Mouse (Mus musculus): ENCODE data around the gene Oprm1. TPM values are rescaled to one million over a fixed set of nuclear protein-coding genes. Genes with fewer than 3 reads are reported as not detected.

Gene Oprm1
- polyA plus RNA-seq, 1 experiment from 2014 or later = 2.7 TPM

GRCm38 (mm10) chr10:6916545-6917257 is 158.4 kb downstream of the Oprm1 start:
- peak; percentile 88 for ATAC-seq
- Histone ChIP-seq H3K4me3 (ENCODE audit: low read depth, low read length) (no peak overlapping the region), H3K27ac (ENCODE audit: low read length) (peak overlapping the region; percentile 76), H3K27me3 (ENCODE audit: control insufficient read depth, insufficient read depth, low read depth, low read length) (no peaks in the 10 kb centered on the region), H3K4me1 (ENCODE audit: control insufficient read depth, insufficient read depth, low read length) (peaks cover 15% of the 10 kb centered on the region), H3K9me3 (replicated peaks; ENCODE audit: control insufficient read depth, low read length, poor library complexity, severe bottlenecking) (no peaks in the 10 kb centered on the region), H3K9ac (ENCODE audit: low read depth, low read length) (0 out of 2 replicates have a peak overlapping the region, but pooled peaks have one; percentile 10), H3K4me2 (ENCODE audit: low read length) (peak overlapping the region; percentile 39), H3K36me3 (ENCODE audit: control insufficient read depth, insufficient read depth, low read length) (no peaks in the 10 kb centered on the region)
- 4% methylated on average over 6 of the region's 6 CpGs for WGBS

DNA sequence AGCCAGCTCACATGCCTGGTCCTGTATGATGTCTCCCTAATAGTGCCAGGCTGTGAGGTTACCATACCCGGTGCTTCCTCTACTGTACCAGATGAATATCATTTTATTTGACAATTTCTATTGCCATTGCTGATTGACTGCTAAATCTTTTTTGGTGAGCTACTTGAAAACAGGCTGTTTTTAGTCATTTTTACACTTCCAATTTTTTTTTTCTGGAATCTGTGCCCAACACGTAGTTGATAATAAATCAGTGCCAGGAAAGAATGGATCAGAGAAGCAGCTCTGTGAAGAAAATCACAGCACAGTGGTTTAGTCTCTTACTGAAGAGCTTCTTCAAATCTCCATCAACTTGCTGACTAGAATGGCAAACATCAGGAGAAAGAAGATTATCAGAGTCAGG is 168.4 kb downstream of the Oprm1 start:
- ATAC-seq = no peak
- H3K4me1 ChIP-seq (ENCODE audit: control insufficient read depth, insufficient read depth, low read length) = no peaks in the 10 kb centered on the region
- no peak overlapping the region for H3K4me3 ChIP-seq (ENCODE audit: low read depth, low read length)
- no peak overlapping the region for H3K9ac ChIP-seq (ENCODE audit: low read depth, low read length)
- H3K36me3 ChIP-seq (ENCODE audit: control insufficient read depth, insufficient read depth, low read length) = no peaks in the 10 kb centered on the region
- H3K9me3 ChIP-seq (replicated peaks; ENCODE audit: control insufficient read depth, low read length, poor library complexity, severe bottlenecking) = no peaks in the 10 kb centered on the region
- H3K27ac ChIP-seq (ENCODE audit: low read length) = no peak overlapping the region
- no peak overlapping the region for H3K4me2 ChIP-seq (ENCODE audit: low read length)
- no peaks in the 10 kb centered on the region for H3K27me3 ChIP-seq (ENCODE audit: control insufficient read depth, insufficient read depth, low read depth, low read length)
- 81% methylated on average over 2 of the region's 2 CpGs for WGBS

- Histone ChIP-seq H3K36me3 (ENCODE audit: control insufficient read depth, insufficient read depth, low read length) (no peaks in the 10 kb centered on the region), H3K9me3 (replicated peaks; ENCODE audit: control insufficient read depth, low read length, poor library complexity, severe bottlenecking) (no peaks in the 10 kb centered on the region), H3K4me1 (ENCODE audit: control insufficient read depth, insufficient read depth, low read length) (no peaks in the 10 kb centered on the region), H3K4me2 (ENCODE audit: low read length) (no peak overlapping the region), H3K27me3 (ENCODE audit: control insufficient read depth, insufficient read depth, low read depth, low read length) (no peaks in the 10 kb centered on the region), H3K4me3 (ENCODE audit: low read depth, low read length) (no peak overlapping the region), H3K9ac (ENCODE audit: low read depth, low read length) (no peak overlapping the region), H3K27ac (ENCODE audit: low read length) (no peak overlapping the region)
- no peak for ATAC-seq
- WGBS = 84% methylated on average over 4 of the region's 4 CpGs
These were observed 169.4 kb downstream of the Oprm1 start for GRCm38 (mm10) chr10:6927600-6928223.

GRCm38 (mm10) chr10:6928905-6929304 is 170.6 kb downstream of the Oprm1 start:
- no peak overlapping the region for H3K9ac ChIP-seq (ENCODE audit: low read depth, low read length)
- ATAC-seq = no peak
- no peak overlapping the region for H3K4me3 ChIP-seq (ENCODE audit: low read depth, low read length)
- no peaks in the 10 kb centered on the region for H3K36me3 ChIP-seq (ENCODE audit: control insufficient read depth, insufficient read depth, low read length)
- H3K9me3 ChIP-seq (replicated peaks; ENCODE audit: control insufficient read depth, low read length, poor library complexity, severe bottlenecking) = no peaks in the 10 kb centered on the region
- H3K4me2 ChIP-seq (ENCODE audit: low read length) = no peak overlapping the region
- no peak overlapping the region for H3K27ac ChIP-seq (ENCODE audit: low read length)
- H3K4me1 ChIP-seq (ENCODE audit: control insufficient read depth, insufficient read depth, low read length) = no peaks in the 10 kb centered on the region
- WGBS = 52% methylated on average over 1 of the region's 1 CpGs
- no peaks in the 10 kb centered on the region for H3K27me3 ChIP-seq (ENCODE audit: control insufficient read depth, insufficient read depth, low read depth, low read length)

- ATAC-seq = no peak
- Histone ChIP-seq H3K4me2 (ENCODE audit: low read length) (no peak overlapping the region), H3K27ac (ENCODE audit: low read length) (no peak overlapping the region), H3K27me3 (ENCODE audit: control insufficient read depth, insufficient read depth, low read depth, low read length) (no peaks in the 10 kb centered on the region), H3K4me1 (ENCODE audit: control insufficient read depth, insufficient read depth, low read length) (no peaks in the 10 kb centered on the region), H3K9me3 (replicated peaks; ENCODE audit: control insufficient read depth, low read length, poor library complexity, severe bottlenecking) (no peaks in the 10 kb centered on the region), H3K4me3 (ENCODE audit: low read depth, low read length) (no peak overlapping the region), H3K36me3 (ENCODE audit: control insufficient read depth, insufficient read depth, low read length) (no peaks in the 10 kb centered on the region), H3K9ac (ENCODE audit: low read depth, low read length) (no peak overlapping the region)
- WGBS = 89% methylated on average over 1 of the region's 1 CpGs
These were observed 172.1 kb downstream of the Oprm1 start for GRCm38 (mm10) chr10:6930398-6930797.

DNA sequence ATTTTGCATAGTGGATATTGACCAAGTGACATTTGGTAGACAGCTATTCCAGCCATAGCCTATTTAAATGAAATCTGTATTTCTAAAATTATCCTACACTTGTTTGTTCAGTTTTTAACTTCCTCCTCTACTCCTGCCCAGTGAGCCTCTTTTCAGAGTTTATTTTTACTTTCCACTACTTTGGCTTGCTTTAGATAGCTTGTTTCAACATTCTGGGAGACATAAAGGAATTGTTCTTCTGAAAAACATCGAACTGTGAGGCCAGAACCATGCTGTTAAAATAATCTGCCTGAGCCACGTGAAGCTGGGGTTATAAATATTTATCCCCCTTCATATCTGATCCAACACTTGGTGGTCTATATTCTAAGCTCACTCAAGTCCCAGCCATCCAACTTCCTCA is 172.6 kb downstream of the Oprm1 start:
- H3K4me3 ChIP-seq (ENCODE audit: low read depth, low read length) = no peak overlapping the region
- H3K36me3 ChIP-seq (ENCODE audit: control insufficient read depth, insufficient read depth, low read length) = no peaks in the 10 kb centered on the region
- no peaks in the 10 kb centered on the region for H3K27me3 ChIP-seq (ENCODE audit: control insufficient read depth, insufficient read depth, low read depth, low read length)
- H3K9ac ChIP-seq (ENCODE audit: low read depth, low read length) = no peak overlapping the region
- no peak for ATAC-seq
- H3K9me3 ChIP-seq (replicated peaks; ENCODE audit: control insufficient read depth, low read length, poor library complexity, severe bottlenecking) = no peaks in the 10 kb centered on the region
- 49% methylated on average over 2 of the region's 2 CpGs for WGBS
- no peak overlapping the region for H3K27ac ChIP-seq (ENCODE audit: low read length)
- H3K4me1 ChIP-seq (ENCODE audit: control insufficient read depth, insufficient read depth, low read length) = no peaks in the 10 kb centered on the region
- H3K4me2 ChIP-seq (ENCODE audit: low read length) = no peak overlapping the region

DNA sequence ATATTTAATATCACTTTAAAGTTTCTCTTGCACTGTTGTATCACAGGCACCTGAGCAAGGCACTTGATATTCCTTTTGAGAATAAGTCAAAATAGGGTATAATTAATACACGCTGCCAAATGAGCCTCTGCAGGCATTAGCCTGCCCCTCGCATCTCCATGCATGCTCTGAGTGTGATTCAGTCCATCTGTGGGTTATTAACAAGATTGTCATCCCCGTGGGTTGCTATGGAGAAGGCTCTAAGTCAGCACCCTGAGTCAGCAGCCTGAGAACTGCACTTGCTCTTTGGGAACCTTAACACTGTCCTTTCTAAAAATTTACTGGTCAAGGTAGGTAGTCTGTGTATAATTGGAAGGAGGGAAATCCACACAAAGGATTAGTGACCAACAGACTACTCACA is 176.5 kb downstream of the Oprm1 start:
- ATAC-seq = no peak; the same call in 1 of the 2 replicates
- H3K36me3 ChIP-seq (ENCODE audit: control insufficient read depth, insufficient read depth, low read length) = no peaks in the 10 kb centered on the region
- H3K9ac ChIP-seq (ENCODE audit: low read depth, low read length) = no peak overlapping the region
- H3K4me1 ChIP-seq (ENCODE audit: control insufficient read depth, insufficient read depth, low read length) = no peaks in the 10 kb centered on the region
- H3K27ac ChIP-seq (ENCODE audit: low read length) = no peak overlapping the region
- no peak overlapping the region for H3K4me3 ChIP-seq (ENCODE audit: low read depth, low read length)
- H3K9me3 ChIP-seq (replicated peaks; ENCODE audit: control insufficient read depth, low read length, poor library complexity, severe bottlenecking) = no peaks in the 10 kb centered on the region
- no peak overlapping the region for H3K4me2 ChIP-seq (ENCODE audit: low read length)
- H3K27me3 ChIP-seq (ENCODE audit: control insufficient read depth, insufficient read depth, low read depth, low read length) = no peaks in the 10 kb centered on the region
- WGBS = 67% methylated on average over 3 of the region's 3 CpGs

DNA sequence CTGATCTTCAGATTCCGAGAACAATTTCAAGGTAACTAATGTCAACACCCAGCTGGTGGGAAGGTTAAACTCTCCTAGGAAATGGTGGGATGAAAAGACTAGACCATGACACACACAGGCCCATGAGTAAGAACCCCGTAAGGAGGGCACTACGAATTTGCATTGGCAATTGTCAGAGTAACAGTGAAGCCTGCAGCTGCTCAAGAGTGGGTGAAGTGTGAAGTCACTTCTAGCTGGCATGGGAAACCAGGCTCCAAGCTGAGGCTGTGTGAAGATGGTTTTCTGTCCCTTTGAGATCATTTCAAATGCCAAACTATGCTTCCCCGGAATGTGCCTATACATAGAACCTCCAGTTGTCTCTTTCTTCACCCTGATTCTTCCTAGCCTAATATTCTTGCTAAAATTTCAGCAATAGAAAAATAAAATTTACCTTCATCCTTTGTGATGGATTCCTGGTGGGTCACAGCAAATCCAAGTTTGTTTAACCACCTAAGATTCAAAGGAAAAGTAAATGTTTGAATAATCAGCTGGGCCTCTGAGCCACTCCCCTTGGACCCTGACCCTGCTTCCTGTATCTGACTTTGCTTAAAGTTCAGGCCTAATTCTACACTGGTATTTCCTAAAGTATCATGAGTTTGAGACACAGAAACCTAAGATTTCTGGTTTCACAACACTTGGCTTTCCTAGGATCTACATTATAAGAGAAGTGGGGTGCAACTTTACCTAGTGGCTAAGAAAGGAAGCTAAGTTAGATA is 178.5 kb downstream of the Oprm1 start:
- Histone ChIP-seq H3K27ac (ENCODE audit: low read length) (no peak overlapping the region), H3K4me3 (ENCODE audit: low read depth, low read length) (no peak overlapping the region), H3K36me3 (ENCODE audit: control insufficient read depth, insufficient read depth, low read length) (no peaks in the 10 kb centered on the region), H3K9ac (ENCODE audit: low read depth, low read length) (no peak overlapping the region), H3K27me3 (ENCODE audit: control insufficient read depth, insufficient read depth, low read depth, low read length) (no peaks in the 10 kb centered on the region), H3K4me2 (ENCODE audit: low read length) (no peak overlapping the region), H3K9me3 (replicated peaks; ENCODE audit: control insufficient read depth, low read length, poor library complexity, severe bottlenecking) (no peaks in the 10 kb centered on the region), H3K4me1 (ENCODE audit: control insufficient read depth, insufficient read depth, low read length) (no peaks in the 10 kb centered on the region)
- no peak for ATAC-seq
- 89% methylated on average over 4 of the region's 4 CpGs for WGBS

DNA sequence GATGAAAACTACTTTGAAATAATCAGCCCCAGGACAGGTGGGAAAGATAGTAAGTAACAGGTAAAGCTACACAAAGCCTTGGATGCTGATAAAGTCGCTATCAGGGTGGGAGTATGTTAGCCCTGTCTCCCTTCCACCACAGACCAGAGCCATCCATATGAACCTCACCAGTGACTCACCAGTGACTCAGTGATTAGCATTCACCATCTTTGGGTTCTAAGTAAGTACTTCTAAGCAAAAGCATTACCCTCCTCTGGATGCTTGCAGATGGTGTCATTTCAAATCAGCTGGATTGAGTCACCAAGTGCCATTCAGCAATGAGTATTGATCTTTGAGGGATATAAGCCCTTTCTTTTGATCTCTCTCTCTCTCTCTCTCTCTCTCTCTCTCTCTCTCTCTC is 194.8 kb downstream of the Oprm1 start:
- no peak overlapping the region for H3K9ac ChIP-seq (ENCODE audit: low read depth, low read length)
- no peak overlapping the region for H3K27ac ChIP-seq (ENCODE audit: low read length)
- no peak overlapping the region for H3K4me2 ChIP-seq (ENCODE audit: low read length)
- H3K9me3 ChIP-seq (replicated peaks; ENCODE audit: control insufficient read depth, low read length, poor library complexity, severe bottlenecking) = no peaks in the 10 kb centered on the region
- H3K36me3 ChIP-seq (ENCODE audit: control insufficient read depth, insufficient read depth, low read length) = no peaks in the 10 kb centered on the region
- WGBS = 79% methylated on average over 1 of the region's 1 CpGs
- no peak for ATAC-seq
- H3K4me1 ChIP-seq (ENCODE audit: control insufficient read depth, insufficient read depth, low read length) = no peaks in the 10 kb centered on the region
- no peak overlapping the region for H3K4me3 ChIP-seq (ENCODE audit: low read depth, low read length)
- H3K27me3 ChIP-seq (ENCODE audit: control insufficient read depth, insufficient read depth, low read depth, low read length) = no peaks in the 10 kb centered on the region

Data from midbrain, embryonic 16.5 days (tissue).